Mouse (Mus musculus): ENCODE measurements around the gene Ramp2. TPM values are rescaled to one million over a fixed set of nuclear protein-coding genes. Genes with fewer than 3 reads are reported as not detected.

Ramp2 gene
- total RNA-seq, 2 experiments from 2014 or later, result 40.4 to 44.7 TPM

DNA sequence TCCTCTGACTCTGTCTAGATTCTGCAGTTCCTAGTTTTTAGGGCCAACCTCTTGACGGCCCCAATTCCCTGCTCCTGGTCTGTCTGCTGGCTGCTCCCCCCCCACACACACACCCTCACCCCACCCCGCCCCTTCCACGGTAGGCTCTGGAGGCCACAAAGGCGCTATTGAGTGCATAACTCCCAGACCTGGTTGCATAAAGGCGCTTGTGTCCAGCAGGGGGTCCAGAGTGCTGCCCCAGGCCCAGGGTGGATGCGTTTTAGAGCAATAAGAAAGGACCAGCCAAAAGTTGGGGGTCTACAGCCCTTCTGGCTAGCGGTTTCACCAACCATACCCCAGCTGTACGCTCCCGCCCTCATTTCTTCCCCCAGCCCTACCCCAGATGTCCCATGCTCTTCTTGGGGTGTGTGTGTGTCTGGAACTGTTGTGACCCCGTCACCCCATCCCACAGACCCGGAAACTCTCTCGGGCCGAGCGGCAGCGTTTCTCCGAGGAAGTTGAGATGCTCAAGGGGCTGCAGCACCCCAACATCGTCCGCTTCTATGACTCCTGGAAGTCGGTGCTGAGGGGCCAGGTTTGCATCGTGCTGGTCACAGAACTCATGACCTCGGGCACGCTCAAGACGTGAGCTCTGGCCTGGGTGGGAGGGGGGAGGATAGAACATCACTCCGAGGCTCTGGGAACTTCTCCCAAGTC, 16.6 kb downstream of the Ramp2 start:
- DNase-seq (ENCODE audit: low spot score in 2 of 2), result no peak
- intact Hi-C loops (cut with DNase I), result no loop called here

DNA sequence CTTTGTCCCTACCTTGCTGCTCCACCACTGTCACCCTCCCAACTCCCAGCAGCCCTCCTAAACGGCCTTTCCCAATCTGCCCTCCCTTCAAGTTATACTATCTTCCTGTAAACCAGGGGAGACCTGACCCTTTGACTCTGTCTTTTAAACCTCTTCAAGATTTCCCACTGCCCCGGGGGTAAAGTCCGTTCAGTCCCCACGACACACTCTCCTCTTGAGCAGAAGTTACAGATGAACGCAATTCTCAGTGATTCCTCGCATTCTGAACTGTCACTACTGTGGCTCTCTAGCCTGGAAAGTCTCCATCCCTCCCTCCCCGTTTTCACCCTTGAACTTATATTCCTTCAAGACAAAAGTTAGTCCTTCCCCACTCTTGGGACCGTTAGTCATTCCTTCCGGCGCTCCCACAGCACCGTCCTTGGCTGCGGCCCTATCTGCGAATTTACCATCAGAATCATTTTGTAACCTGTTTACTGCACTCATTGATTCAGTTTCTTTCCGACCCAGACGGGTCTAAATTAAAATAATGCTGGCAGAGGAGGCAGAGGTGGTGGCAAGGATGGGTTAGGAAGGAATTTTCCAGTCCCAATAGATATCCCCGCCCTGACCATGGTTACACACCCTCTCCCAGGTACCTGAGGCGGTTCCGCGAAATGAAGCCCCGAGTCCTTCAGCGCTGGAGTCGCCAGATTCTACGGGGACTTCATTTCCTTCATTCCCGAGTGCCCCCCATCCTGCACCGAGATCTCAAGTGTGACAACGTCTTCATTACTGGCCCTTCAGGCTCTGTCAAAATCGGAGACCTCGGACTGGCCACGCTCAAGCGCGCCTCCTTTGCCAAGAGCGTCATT, 17.5 kb downstream of the Ramp2 start:
- DNase-seq (ENCODE audit: low spot score in 2 of 2), result no peak
- intact Hi-C loops (cut with DNase I), result no loop called here

DNA sequence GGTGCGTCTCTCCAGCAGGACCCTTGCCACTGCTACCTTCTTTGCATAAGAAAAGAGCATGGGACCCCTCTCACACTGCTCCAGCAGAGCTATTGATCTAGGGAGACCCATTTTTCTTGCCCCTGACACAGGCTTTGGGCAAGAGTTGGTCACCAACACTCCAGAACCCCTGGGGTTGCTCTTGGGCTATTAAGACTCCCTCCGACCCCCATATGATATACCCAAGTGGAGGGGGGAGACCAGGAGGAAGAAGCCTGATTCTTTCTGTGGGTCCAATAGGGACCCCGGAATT, 18.1 kb downstream of the Ramp2 start:
- DNase-seq (ENCODE audit: low spot score in 2 of 2), result no peak

DNA sequence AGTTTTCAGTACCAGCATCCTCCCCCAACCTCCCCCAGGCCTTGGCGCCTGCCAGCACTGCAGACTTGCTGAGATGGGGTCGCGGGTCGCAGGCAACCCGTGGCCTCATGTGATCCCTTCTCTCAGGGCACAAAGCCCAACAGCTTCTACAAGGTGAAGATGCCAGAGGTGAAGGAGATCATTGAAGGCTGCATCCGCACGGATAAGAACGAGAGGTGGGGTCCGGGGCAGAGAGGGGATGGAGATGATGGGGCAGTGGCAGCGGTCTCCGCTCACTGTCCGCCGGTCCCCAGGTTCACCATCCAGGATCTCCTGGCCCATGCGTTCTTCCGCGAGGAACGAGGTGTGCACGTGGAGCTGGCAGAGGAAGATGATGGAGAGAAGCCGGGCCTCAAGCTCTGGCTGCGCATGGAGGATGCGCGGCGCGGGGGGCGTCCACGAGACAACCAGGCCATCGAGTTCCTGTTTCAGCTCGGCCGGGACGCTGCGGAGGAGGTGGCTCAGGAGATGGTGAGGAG, 19.2 kb downstream of the Ramp2 start:
- no peak for DNase-seq (ENCODE audit: low spot score in 2 of 2)

More for the DNA sequence above, 18.1 kb downstream of the Ramp2 start:
- intact Hi-C loops (cut with DNase I), result no loop called here

DNA sequence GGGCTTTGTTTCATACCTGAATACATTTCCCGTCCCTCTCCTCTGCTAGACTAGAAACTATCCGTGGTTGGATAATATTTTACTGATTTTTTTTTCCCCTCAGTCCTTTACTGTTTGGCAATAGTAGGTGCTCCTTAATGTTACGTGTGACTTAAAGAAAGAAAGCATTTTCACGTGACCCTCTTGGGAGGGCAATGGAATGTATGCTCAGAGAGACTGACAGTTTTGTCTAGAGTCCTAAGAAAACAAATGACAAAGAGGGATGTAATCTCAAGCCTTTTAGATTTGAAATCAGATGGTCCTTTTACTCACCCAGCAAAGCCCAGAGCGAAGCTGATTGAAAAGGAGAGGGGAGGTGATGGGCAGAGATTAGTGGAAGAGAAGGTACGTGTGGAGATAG, 20.1 kb downstream of the Ramp2 start:
- intact Hi-C loops (cut with DNase I), result no loop called here
- DNase-seq (ENCODE audit: low spot score in 2 of 2), result no peak

More for the DNA sequence above, 19.2 kb downstream of the Ramp2 start:
- intact Hi-C loops (cut with DNase I), result no loop called here

DNA sequence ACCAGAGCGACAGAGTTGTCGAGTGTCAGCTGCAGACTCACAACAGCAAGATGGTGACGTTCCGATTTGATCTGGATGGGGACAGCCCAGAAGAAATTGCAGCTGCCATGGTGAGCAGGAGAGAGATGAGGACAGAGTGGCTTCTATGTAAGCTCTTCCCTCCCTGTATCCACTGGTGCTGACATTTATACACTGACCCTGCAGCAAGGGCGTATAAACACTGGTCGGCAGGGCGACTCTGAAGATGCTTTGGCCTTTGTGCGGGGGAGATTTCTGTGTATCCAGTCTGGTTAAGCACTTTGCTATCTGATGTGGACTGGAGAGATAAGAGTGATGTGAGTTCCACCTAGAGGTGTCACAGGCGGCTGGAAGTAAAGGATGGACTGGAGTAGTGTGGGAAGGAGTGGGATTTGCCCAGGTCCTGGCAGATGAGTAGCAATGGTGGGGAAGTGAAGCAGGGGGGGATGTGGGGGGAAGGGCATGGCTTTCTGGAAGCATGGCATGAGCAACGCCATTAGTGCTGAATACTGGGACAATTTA, 23.8 kb downstream of the Ramp2 start:
- intact Hi-C loops (cut with DNase I), result no loop called here
- no peak for DNase-seq (ENCODE audit: low spot score in 2 of 2)

DNA sequence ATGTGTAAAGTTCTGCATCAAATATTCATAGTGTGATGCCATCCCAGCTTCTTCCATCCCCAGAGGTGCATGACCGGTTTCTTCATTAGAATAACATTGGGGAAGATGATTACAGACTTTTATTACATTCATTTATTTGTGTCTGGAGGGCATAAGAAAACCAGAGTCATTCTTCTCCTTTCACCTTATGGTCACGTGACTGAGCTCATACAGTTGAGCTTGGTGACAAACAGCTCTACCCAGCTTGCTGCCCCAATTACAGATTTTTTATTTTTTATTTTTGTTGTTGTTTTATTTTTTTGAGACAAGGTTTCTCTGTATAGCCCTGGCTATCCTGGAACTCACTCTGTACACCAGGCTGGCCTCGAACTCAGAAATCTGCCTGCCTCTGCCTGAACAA, 26.6 kb downstream of the Ramp2 start:
- intact Hi-C loops (cut with DNase I), result no loop called here
- no peak for DNase-seq (ENCODE audit: low spot score in 2 of 2)

DNA sequence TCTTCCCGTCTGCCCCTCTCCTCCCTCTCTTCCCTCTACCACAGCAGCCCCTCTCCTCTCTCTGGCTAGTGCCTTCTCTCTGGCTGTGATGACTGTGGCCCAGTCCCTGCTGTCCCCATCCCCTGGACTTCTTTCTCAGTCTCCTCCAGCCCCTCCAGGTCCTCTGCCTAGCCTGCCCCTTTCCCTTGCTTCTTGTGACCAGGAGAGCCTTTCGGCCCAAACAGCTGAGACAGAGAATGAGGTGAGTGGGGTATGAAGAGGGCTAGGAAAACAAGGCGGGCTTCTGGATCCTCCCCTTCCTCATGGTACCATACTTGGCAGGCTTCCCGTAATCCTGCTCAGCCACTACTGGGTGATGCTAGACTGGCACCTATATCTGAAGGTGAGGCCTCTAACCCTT, 29.5 kb downstream of the Ramp2 start:
- intact Hi-C loops (cut with DNase I), result no loop called here
- DNase-seq (ENCODE audit: low spot score in 2 of 2), result no peak

DNA sequence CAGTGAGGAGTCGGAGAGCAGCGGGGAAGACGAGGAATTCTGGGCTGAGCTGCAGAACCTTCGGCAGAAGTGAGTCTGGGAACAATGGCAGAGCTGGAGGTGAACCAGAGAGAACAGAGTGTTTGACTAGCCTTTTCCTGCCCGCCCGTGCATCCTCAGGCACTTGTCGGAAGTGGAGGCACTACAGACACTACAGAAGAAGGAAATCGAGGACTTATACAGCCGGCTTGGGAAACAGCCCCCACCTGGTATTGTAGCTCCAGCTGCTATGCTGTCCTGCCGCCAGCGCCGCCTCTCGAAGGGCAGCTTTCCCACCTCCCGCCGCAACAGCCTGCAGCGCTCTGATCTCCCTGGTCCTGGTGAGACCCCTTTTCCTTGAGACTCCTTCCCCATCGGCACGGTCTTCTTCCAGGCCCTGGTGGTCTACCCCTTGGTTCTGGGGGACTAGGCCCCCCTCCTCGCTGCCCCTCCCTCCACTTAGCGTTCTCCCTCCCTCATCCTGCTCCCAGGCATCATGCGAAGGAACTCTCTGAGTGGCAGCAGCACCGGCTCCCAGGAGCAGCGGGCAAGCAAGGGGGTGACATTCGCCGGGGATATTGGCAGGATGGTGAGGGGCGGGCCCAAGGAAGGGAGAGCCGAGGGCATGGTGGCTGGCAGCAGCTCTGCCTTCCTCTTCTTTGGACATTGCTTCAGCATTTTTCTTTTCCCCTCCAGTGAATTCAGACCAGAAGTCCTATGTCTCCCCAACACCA, 30.7 kb downstream of the Ramp2 start:
- intact Hi-C loops (cut with DNase I), result no loop called here
- no peak for DNase-seq (ENCODE audit: low spot score in 2 of 2)

DNA sequence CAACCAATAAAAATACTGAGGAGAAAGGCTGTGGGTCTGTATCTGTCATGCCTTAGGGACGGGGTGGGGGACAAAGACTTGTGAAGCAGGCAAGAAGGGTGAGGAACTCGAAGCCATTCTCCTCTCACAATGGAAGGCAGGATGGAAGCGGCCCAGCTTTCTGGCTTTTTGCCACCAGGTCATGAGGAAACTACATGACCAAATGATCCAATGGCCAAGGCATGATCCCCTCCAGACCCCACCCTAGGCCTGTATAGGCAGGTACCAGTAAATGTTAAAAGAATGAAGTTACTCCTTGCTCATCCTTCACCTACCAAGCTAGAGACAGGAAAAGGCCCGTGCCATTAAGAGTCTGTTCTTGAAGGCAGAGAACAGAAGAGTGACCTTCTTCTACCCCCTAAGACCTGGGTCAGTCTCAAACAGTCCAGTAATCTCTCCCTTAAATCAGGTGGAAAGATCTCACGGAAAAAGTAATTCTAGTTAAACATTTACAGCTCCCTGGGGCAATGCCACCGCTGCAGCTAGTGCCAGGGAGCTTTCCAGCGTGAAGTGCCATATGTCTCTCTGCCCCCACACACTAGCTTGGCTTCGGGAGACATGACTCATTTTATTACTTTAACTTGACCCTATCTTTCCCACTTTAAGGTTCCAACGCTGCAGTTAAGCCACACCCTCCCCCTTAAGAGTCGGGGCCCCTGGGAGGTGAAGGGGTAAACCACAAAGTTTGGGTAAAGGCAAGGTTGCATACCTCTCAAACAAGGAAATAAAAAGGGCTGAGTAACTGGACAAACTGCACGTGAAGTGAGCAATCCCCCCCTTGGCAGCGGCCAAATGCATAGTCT, 31.8 kb downstream of the Ramp2 start:
- intact Hi-C loops (cut with DNase I), result no loop called here
- peak in 1 of 2 experiments; percentile 37 for DNase-seq (ENCODE audit: low spot score in 2 of 2)

DNA sequence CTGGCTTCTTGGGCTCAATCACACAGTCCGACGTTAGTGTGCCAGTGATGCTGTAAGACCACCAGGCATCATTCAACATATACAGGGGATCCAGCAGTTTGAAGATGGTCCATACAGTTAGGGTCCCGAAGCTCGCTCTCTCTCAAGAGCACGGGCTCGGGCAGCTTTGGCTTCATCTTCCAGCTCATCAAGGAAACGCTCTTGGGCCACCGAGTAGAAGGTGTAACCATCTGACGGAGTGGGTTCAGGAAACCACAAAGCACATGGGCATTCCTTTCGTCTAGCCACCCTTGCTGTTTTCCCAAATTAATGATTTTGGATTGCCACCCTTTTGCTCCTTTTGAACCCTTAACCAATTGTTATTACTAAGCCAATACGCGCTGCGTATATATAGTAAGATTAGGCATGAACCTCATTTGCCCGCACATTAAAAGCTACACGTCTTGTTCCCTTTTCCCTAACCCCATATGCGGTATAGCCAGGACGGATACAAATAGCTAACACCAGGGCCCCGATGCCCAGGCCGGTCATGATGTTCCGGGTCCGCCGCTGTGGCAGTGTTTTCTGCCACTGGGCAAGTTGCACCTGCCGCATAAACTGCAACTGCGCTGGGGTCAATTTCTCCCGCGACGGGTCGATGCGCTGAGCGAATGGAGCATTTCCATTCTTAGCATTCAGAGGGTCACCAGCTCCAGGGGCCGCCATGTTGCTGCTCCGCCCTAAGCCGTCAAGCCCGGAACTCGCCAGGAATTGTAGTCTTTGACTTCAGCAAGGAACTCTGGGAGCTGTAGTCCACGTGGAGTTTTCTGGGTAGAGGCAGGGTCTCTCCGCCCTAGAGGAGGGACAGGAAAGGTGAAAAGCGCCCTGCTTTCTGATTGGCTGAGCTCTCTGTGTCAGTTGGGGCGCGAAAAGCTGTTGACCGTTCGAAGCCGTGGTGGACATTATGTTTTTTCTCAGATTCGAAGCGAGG, 32.7 kb downstream of the Ramp2 start, which contains the start of the genes Cntd1 and Coa3:
Gene Cntd1, plus strand, starts transcription at position 790 of the 970 bp plus-strand sequence.
Gene Coa3, minus strand, starts transcription at position 892 of the 970 bp plus-strand sequence.
- peak; percentile 80 to 85 for DNase-seq (ENCODE audit: low spot score in 2 of 2)
- intact Hi-C loops (cut with DNase I), result no loop called here

DNA sequence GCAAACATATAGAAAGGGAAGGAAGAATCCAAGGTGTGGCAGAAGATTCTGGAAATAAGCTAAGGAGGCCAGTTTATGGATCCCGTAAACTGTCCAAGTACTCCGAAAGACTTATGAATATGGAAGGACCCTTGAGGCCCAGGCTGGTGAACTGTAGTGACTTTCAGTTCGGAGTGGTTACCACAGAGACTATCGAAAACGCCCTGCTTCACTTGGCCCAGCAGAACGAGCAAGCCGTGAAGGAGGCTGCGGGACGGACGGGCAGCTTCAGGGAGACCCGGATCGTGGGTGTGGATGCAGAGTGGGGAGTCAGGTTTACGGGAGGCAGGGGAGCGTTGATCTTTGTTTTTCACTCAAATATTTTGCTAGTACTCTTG, 33.4 kb downstream of the Ramp2 start:
- DNase-seq (ENCODE audit: low spot score in 2 of 2), result no peak
- intact Hi-C loops (cut with DNase I), result no loop called here

DNA sequence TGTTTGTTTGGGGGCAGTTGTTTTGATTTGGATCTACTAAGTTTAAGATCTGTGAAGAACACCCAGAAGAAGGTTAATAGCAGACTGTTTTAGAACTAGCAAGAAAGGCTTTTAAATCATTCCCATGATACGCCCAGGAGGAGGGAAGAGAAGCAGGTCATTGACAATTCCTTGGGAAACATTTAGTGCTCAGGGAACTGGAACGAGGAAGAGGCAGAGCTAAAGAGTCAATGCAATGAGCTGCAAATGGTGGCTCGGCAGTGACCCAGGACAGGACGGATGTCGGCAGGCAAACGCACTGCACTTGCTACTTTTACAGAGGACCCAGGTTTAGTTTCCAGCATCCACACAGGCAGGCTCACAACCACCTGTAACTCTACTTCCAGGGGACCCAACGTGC, 35.0 kb downstream of the Ramp2 start:
- intact Hi-C loops (cut with DNase I), result no loop called here

DNA sequence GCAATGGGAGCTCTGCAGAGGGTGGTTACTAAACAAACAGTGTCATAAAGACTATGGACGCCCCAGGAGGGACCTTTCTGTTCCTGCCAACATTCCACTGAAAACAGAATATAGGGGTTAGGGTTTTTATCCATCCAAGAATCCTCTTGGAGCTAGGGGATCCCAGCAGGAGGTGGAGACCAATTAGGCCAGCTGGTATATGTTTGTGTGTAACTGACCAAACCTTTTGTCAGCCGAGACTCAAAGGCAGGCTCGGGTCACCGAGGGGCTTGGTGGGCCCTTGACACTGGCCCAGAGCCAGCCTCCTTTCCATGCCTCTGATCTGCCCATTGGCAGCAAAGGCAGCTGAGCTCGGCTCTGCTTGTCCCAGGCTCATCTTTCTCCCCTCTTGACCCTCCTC, 37.1 kb downstream of the Ramp2 start:
- intact Hi-C loops (cut with DNase I), result no loop called here
- no peak for DNase-seq (ENCODE audit: low spot score in 2 of 2)

More for the DNA sequence above, 35.0 kb downstream of the Ramp2 start:
- DNase-seq (ENCODE audit: low spot score in 2 of 2), result no peak

DNA sequence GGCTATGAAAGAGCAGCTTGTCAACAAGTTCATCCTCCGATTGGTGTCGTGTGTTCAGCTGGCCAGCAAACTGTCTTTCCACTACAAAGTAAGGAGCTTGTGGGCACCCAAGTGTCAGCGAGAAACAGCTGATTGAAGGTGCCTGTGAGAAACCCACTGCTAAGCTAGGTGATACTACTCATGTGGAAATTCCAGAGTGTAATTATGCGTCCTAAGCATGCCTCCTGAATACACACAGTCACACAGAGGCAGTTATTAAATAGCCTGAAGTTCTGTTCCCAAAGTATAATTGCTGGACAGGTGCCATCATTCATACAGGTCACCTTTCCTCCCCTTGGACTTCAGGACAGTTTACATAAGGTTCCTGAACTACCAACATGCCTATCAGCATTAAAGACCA, 38.0 kb downstream of the Ramp2 start:
- no peak for DNase-seq (ENCODE audit: low spot score in 2 of 2)

DNA sequence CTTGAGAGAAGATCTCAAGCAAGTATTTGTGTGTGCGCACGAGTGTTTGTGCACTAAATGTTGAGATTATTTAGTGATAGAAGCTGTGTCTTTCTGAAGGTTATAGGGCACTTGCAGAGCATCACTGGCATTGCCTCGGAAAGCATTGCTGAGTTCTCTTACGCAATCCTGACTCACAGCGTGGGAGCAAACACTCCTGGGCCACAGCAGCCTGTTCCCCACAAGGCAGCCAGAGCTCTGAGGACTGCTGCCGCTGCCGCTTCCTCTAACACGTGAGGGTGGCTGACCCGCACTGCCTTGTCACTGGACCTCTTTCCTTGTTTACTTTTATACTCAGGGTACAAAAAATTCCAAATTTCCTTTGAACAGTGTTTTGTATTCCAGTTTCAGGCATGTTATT, 41.5 kb downstream of the Ramp2 start:
- intact Hi-C loops (cut with DNase I), result no loop called here
- DNase-seq (ENCODE audit: low spot score in 2 of 2), result no peak

More for the DNA sequence above, 38.0 kb downstream of the Ramp2 start:
- intact Hi-C loops (cut with DNase I), result no loop called here

DNA sequence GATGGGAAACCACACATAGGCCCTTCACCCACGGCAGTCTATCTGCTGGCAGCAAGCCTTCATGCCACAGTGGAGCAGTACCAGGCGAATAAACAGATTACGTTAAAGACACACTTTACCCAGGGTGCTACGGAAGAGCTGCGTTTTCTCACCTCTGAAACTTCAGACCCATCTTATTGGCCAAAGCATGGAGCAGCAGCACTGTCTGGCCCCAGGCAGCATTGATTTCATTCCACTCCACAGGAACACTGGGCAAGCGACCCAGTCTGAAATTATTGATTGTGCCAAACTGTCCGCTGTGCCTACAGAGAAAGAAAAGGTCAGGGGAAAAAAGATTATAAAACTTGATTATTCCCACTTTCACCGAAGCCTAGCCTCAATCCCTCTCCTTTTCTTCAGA, 45.4 kb downstream of the Ramp2 start:
- DNase-seq (ENCODE audit: low spot score in 2 of 2), result no peak
- intact Hi-C loops (cut with DNase I), result no loop called here

DNA sequence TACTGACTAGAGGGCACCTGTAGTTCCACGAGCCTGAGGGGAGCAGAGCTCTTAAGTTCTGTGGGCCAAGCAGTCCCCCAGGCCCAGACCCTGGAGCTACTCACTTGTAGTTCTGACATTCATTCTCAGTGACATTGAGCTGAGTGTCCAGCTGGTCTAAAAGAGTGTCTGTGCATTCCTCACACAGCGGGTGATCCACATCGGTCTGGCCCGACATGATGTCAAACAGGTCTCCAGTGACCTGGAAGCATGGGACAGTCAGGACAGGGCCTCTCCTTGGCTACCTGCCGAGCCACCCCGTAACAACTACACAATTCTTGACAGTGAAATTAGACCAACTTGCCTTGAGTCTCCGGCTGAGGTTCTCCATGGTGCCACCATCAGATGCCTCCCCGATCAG, 49.4 kb downstream of the Ramp2 start:
- no peak for DNase-seq (ENCODE audit: low spot score in 2 of 2)
- intact Hi-C loops (cut with DNase I), result no loop called here

Data from left cerebral cortex, postnatal 14 days (tissue).